9 mouse cellular contexts compared by ENCODE assay signal in the genomic region with DNA sequence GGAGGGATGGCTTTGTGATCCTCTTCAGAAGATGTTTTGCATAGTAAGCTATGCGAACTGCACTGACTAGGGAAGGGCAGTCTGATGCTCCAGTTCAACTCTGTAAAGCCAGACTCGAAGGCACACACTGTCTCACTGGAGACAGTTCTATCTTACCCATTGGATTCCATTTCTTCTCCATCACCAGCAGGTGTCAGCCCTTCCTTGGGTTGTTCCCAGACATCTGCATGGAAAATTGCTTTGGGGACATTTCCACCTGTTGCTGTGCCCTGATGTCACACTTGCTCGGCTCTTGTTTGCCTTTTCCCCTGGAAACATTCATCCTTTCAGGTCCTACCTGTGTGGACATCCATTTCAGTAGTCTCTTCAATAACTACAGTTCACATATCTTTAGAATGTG. TPM values are rescaled to one million over a fixed set of nuclear protein-coding genes. Genes with fewer than 3 reads are reported as not detected.
DNase-seq lines count a peak whose midpoint lies in the region; ATAC-seq and TF ChIP-seq lines count a peak whose summit lies in the region.
"Had no signal": no experiment of that assay in that cellular context is flagged by ENCODE, and none has a peak within 500 bp of the region (broad histone marks: within the 10 kb centered on the region; RNA-seq: fewer than 3 reads in every experiment).

No protein-coding gene starts in this region.

- DNase-seq in cerebellum, postnatal 14 days, result peak; percentile 13 to 18
- peak; percentile 29 for DNase-seq in liver, adult 2 months (ENCODE audit: extremely low read depth, low read depth, low spot score)
- DNase-seq in embryo, embryonic 11 days, result peak; percentile 32
- peak; percentile 11 to 17 for DNase-seq in left cerebral cortex, postnatal 25 days (ENCODE audit: low spot score in 2 of 2)
- no peak for DNase-seq in cerebellum, adult 9-11 months
- no peak for DNase-seq in spleen, postnatal 14 days (ENCODE audit: low spot score in 2 of 2)

- no peak for TF ChIP-seq POLR2A in liver, adult 2 months (IDR thresholded peaks at IDR 0.05; ENCODE audit: extremely low read depth, insufficient read depth, low read length)

- 40% methylated on average over 3 of the region's 3 CpGs for WGBS in liver, adult 2 months
- 38% methylated on average over 3 of the region's 3 CpGs for WGBS in liver, embryonic 12.5 days (ENCODE audit: insufficient replicate concordance)

- no peak for ATAC-seq in cerebellum, adult (ENCODE audit: insufficient number of reproducible peaks, low FRiP score, low TSS enrichment)
- no peak for ATAC-seq in liver, embryonic 12.5 days

- no peak overlapping the region for H3K4me2 ChIP-seq in liver, embryonic 12.5 days

- no peaks in the 10 kb centered on the region for H3K27me3 ChIP-seq in liver, adult 2 months (ENCODE audit: control insufficient read depth, insufficient read depth, low read length)
- H3K27me3 ChIP-seq in liver, embryonic 12.5 days (replicated peaks), result no peaks in the 10 kb centered on the region

- H3K4me3 ChIP-seq in liver, adult 2 months (ENCODE audit: insufficient read depth, low read depth, low read length), result no peak overlapping the region
- no peak overlapping the region for H3K4me3 ChIP-seq in liver, embryonic 12.5 days

- no peak for TF ChIP-seq CTCF in liver, adult 2 months (IDR thresholded peaks at IDR 0.05; ENCODE audit: low read depth, low read length)

- H3K36me3 ChIP-seq in liver, adult 2 months (ENCODE audit: control insufficient read depth, insufficient read depth, low read length), result no peaks in the 10 kb centered on the region
- H3K36me3 ChIP-seq in liver, embryonic 12.5 days, result no peaks in the 10 kb centered on the region

- no peaks in the 10 kb centered on the region for H3K9me3 ChIP-seq in liver, embryonic 12.5 days (replicated peaks)

- H3K27ac ChIP-seq in liver, adult 2 months (replicated peaks; ENCODE audit: insufficient read depth, low read depth, low read length), result no peak overlapping the region
- H3K27ac ChIP-seq in liver, embryonic 12.5 days, result no peak overlapping the region

- no peaks in the 10 kb centered on the region for H3K79me2 ChIP-seq in liver, adult 2 months (ENCODE audit: control insufficient read depth, insufficient read depth, low read length)

- no peak overlapping the region for H3K9ac ChIP-seq in liver, adult 2 months (ENCODE audit: low read depth, low read length)
- no peak overlapping the region for H3K9ac ChIP-seq in liver, embryonic 12.5 days

- intact Hi-C loops in left cerebral cortex, postnatal 25 days (cut with DNase I), result loop anchor here (5.0 kb wide), 2 partner anchors 263 to 348 kb away; no protein-coding TSS in a partner anchor

- no peaks in the 10 kb centered on the region for H3K4me1 ChIP-seq in liver, adult 2 months (ENCODE audit: control insufficient read depth, insufficient read depth, low read length)
- no peaks in the 10 kb centered on the region for H3K4me1 ChIP-seq in liver, embryonic 12.5 days

RNA-seq across cellular contexts. Expression of a gene that starts 36.4 kb away (rescaled TPM):
- not detected in 2 replicates for total RNA-seq in liver, adult 2 months (2014; rRNA removed)
- not detected in 2 replicates for polyA plus RNA-seq in liver, adult 2 months (2012; rRNA removed)
- polyA plus RNA-seq in liver, embryonic 12.5 days (2016; fragmentation: Nextera tagmentation; extraction: Ambion mirVana), result not detected in 2 replicates
- total RNA-seq in left cerebral cortex, postnatal 25 days (2021), result not detected
- polyA plus RNA-seq: neural tube, embryonic 11.5 days had no signal

Comparison
In these comparisons a context has a peak if more than half of its experiments do, and no peak if none do; other contexts are left out.
1. DNase-seq: peak in cerebellum, postnatal 14 days (2 of 2), liver, adult 2 months (single experiment), embryo, embryonic 11 days (single experiment) and left cerebral cortex, postnatal 25 days (2 of 2); none in cerebellum, adult 9-11 months (single experiment) and spleen, postnatal 14 days (0 of 2).